ENCODE assay signal across 8 mouse cellular contexts in genomic region chr14:21143406-21144115, GRCm38 (mm10).
A peak's percentile ranks its signal among the peaks of the same experiment; 100 is the strongest.
DNase-seq lines count a peak whose midpoint lies in the region; ATAC-seq and TF ChIP-seq lines count a peak whose summit lies in the region.
"Had no signal": no experiment of that assay in that cellular context is flagged by ENCODE, and none has a peak within 500 bp of the region (broad histone marks: within the 10 kb centered on the region; RNA-seq: fewer than 3 reads in every experiment).

No protein-coding gene starts in this region.

- no peak for TF ChIP-seq POLR2A in limb, embryonic 14.5 days (IDR thresholded peaks at IDR 0.05; ENCODE audit: borderline replicate concordance, extremely low read depth, insufficient read depth, insufficient read length)

- 69% methylated on average over 8 of the region's 8 CpGs for WGBS in midbrain, postnatal 0 days
- 76% methylated on average over 8 of the region's 8 CpGs for WGBS in midbrain, embryonic 11.5 days
- 54% methylated on average over 8 of the region's 8 CpGs for WGBS in limb, embryonic 14.5 days

- H3K9ac ChIP-seq in midbrain, postnatal 0 days (replicated peaks; ENCODE audit: low read length, poor library complexity, severe bottlenecking), result no peak overlapping the region
- H3K9ac ChIP-seq in midbrain, embryonic 11.5 days (ENCODE audit: low read length), result no peak overlapping the region
- no peak overlapping the region for H3K9ac ChIP-seq in limb, embryonic 14.5 days (ENCODE audit: low read depth, low read length, severe bottlenecking)
- H3K9ac ChIP-seq: midbrain, embryonic 12.5 days had no signal

- no peaks in the 10 kb centered on the region for H3K27me3 ChIP-seq in midbrain, postnatal 0 days (ENCODE audit: insufficient read depth, low read length)
- no peaks in the 10 kb centered on the region for H3K27me3 ChIP-seq in midbrain, embryonic 11.5 days (ENCODE audit: control insufficient read depth, insufficient read depth, low read length)
- H3K27me3 ChIP-seq in limb, embryonic 14.5 days (ENCODE audit: control insufficient read depth, insufficient read depth, low read length), result no peaks in the 10 kb centered on the region
- H3K27me3 ChIP-seq: midbrain, embryonic 12.5 days had no signal

- no peaks in the 10 kb centered on the region for H3K9me3 ChIP-seq in midbrain, postnatal 0 days (ENCODE audit: low read length)
- H3K9me3 ChIP-seq in midbrain, embryonic 11.5 days (ENCODE audit: control insufficient read depth, low read length), result no peaks in the 10 kb centered on the region
- no peaks in the 10 kb centered on the region for H3K9me3 ChIP-seq in limb, embryonic 14.5 days (ENCODE audit: control insufficient read depth, low read length)
- H3K9me3 ChIP-seq: midbrain, embryonic 12.5 days had no signal

- DNase-seq in midbrain, postnatal 0 days (ENCODE audit: low spot score), result peak; percentile 59
- DNase-seq in midbrain, embryonic 11.5 days (ENCODE audit: low spot score, missing footprints), result no peak
- DNase-seq in Muller cell, postnatal 12 days (ENCODE audit: inconsistent ontology term), result peak; percentile 20
- DNase-seq in c-Kit-positive CD71-positive TER-119-negative erythroid progenitor cells, embryonic 14.5 days (ENCODE audit: low read depth), result peak; percentile 28
- peak; percentile 26 for DNase-seq in gonadal fat pad, adult 2 months (ENCODE audit: low read depth)
- DNase-seq in limb, embryonic 14.5 days (ENCODE audit: low spot score), result peak; percentile 59
- DNase-seq in thymus, postnatal 14 days, result peak; percentile 69

- ATAC-seq in midbrain, postnatal 0 days (ENCODE audit: low FRiP score), result no peak
- ATAC-seq in midbrain, embryonic 11.5 days (ENCODE audit: low FRiP score), result no peak
- no peak; the same call in 1 of the 2 replicates for ATAC-seq in limb, embryonic 14.5 days (ENCODE audit: low FRiP score, low read depth)

- no peak overlapping the region for H3K27ac ChIP-seq in midbrain, postnatal 0 days (ENCODE audit: low read depth, low read length)
- no peak overlapping the region for H3K27ac ChIP-seq in midbrain, embryonic 11.5 days (ENCODE audit: low read depth, low read length)
- H3K27ac ChIP-seq in limb, embryonic 14.5 days (replicated peaks; ENCODE audit: low read depth, low read length), result no peak overlapping the region
- H3K27ac ChIP-seq: midbrain, embryonic 12.5 days had no signal

- no peaks in the 10 kb centered on the region for H3K36me3 ChIP-seq in midbrain, postnatal 0 days (ENCODE audit: insufficient read depth, low read length)
- H3K36me3 ChIP-seq in midbrain, embryonic 11.5 days (ENCODE audit: control insufficient read depth, insufficient read depth, low read length), result no peaks in the 10 kb centered on the region
- H3K36me3 ChIP-seq in limb, embryonic 14.5 days (ENCODE audit: control insufficient read depth, insufficient read depth, low read length), result no peaks in the 10 kb centered on the region
- H3K36me3 ChIP-seq: midbrain, embryonic 12.5 days had no signal

- H3K4me1 ChIP-seq in midbrain, postnatal 0 days (ENCODE audit: insufficient read depth, low read length), result no peaks in the 10 kb centered on the region
- no peaks in the 10 kb centered on the region for H3K4me1 ChIP-seq in midbrain, embryonic 11.5 days (ENCODE audit: control insufficient read depth, insufficient read depth, low read length)
- H3K4me1 ChIP-seq in limb, embryonic 14.5 days (ENCODE audit: control insufficient read depth, insufficient read depth, low read length), result peaks cover 14% of the 10 kb centered on the region

- H3K4me3 ChIP-seq in midbrain, postnatal 0 days (ENCODE audit: low read depth, low read length), result no peak overlapping the region
- no peak overlapping the region for H3K4me3 ChIP-seq in midbrain, embryonic 11.5 days (ENCODE audit: low read depth, low read length)
- H3K4me3 ChIP-seq in limb, embryonic 14.5 days (replicated peaks; ENCODE audit: low read length), result no peak overlapping the region
- H3K4me3 ChIP-seq: midbrain, embryonic 12.5 days had no signal

- peak; percentile 74 for TF ChIP-seq CTCF in midbrain, postnatal 0 days (IDR thresholded peaks at IDR 0.05)

- H3K4me2 ChIP-seq in midbrain, postnatal 0 days (ENCODE audit: low read depth, low read length, poor library complexity, severe bottlenecking), result no peak overlapping the region
- H3K4me2 ChIP-seq in midbrain, embryonic 11.5 days, result no peak overlapping the region
- no peak overlapping the region for H3K4me2 ChIP-seq in limb, embryonic 14.5 days (replicated peaks; ENCODE audit: low read depth, low read length, severe bottlenecking)
- H3K4me2 ChIP-seq: midbrain, embryonic 12.5 days had no signal
